Mouse (Mus musculus) limb, embryonic 13.5 days (tissue): ENCODE measurements around the gene Dmrtc2. TPM values are rescaled to one million over a fixed set of nuclear protein-coding genes. Genes with fewer than 3 reads are reported as not detected.
A peak's percentile ranks its signal among the peaks of the same experiment; 100 is the strongest.

Experiments used
- ATAC-seq: fragments of 200-750 bp; cut with Nextera tagmentation; 2 replicates; pipeline ENCODE4 v1.8.0; 2017; ENCODE audit warnings: low read depth, moderate number of reproducible peaks, moderate TSS enrichment; ENCODE audit not compliant: low FRiP score
- H3K27ac ChIP-seq: fragments of 300-500 bp; sonication (generic); 2 replicates; pipeline ENCODE4 v1.5.1; 2015; ENCODE audit warnings: inconsistent platforms, mild to moderate bottlenecking, moderate library complexity
- H3K27me3 ChIP-seq: fragments of 300-500 bp; sonication (generic); 2 replicates; pipeline ENCODE4 v1.6.1; 2015; ENCODE audit warnings: mild to moderate bottlenecking, inconsistent platforms
- H3K36me3 ChIP-seq: fragments of 300-500 bp; sonication (generic); 2 replicates; pipeline ENCODE4 v1.6.1; 2015; ENCODE audit warnings: inconsistent platforms, mild to moderate bottlenecking, moderate library complexity
- H3K4me1 ChIP-seq: fragments of 300-500 bp; sonication (generic); 2 replicates; pipeline ENCODE4 v1.6.1; 2015; ENCODE audit warnings: inconsistent platforms
- H3K4me2 ChIP-seq: fragments of 300-500 bp; sonication (generic); replicated peaks from 2 replicates; pipeline ENCODE4 v1.6.1; 2015; ENCODE audit warnings: inconsistent platforms, mild to moderate bottlenecking, moderate library complexity
- H3K4me3 ChIP-seq: fragments of 300-500 bp; sonication (generic); 2 replicates; pipeline ENCODE4 v1.5.1; 2015; ENCODE audit warnings: moderate library complexity, mild to moderate bottlenecking, inconsistent platforms
- H3K9ac ChIP-seq: fragments of 300-500 bp; sonication (generic); 2 replicates; pipeline ENCODE4 v1.6.1; 2015; ENCODE audit warnings: mild to moderate bottlenecking, inconsistent platforms
- H3K9me3 ChIP-seq: fragments of 300-500 bp; sonication (generic); 2 replicates; pipeline ENCODE4 v1.6.1; 2016; ENCODE audit warnings: inconsistent platforms
- WGBS: fragments of 180-500 bp; shearing (Covaris S2); methylation state at CpG from one replicate; pipeline ENCODE4 v1.1.7; 2015; 5-methylcytosine and 5-hydroxymethylcytosine counted together
- polyA plus RNA-seq: library from polyadenylated mRNA; unstranded; fragments of >200 nt; fragmentation: Nextera tagmentation; extraction: Ambion mirVana; gene quantifications from 2 replicates; pipeline ENCODE4 v1.2.1, GENCODE M21; 2015

The Dmrtc2 gene
- polyA plus RNA-seq, 1 experiment from 2014 or later, result not detected

GRCm38 (mm10) chr7:24879620-24880019 lies 9.8 kb downstream of the Dmrtc2 start:
- Histone ChIP-seq H3K9ac (no peak overlapping the region), H3K9me3 (no peaks in the 10 kb centered on the region), H3K27me3 (no peaks in the 10 kb centered on the region; the same call in 1 of the 2 replicates), H3K4me2 (no peak overlapping the region), H3K4me1 (peaks cover 15% of the 10 kb centered on the region), H3K4me3 (no peak overlapping the region), H3K27ac (no peak overlapping the region), H3K36me3 (no peaks in the 10 kb centered on the region)
- no peak for ATAC-seq
- 38% methylated on average over 2 of the region's 2 CpGs for WGBS

GRCm38 (mm10) chr7:24882416-24883199 lies 12.8 kb downstream of the Dmrtc2 start:
- H3K9me3 ChIP-seq, result no peaks in the 10 kb centered on the region
- no peak overlapping the region for H3K27ac ChIP-seq
- no peak overlapping the region for H3K4me2 ChIP-seq
- H3K9ac ChIP-seq, result no peak overlapping the region
- no peak for ATAC-seq
- no peaks in the 10 kb centered on the region for H3K27me3 ChIP-seq
- H3K4me1 ChIP-seq, result peaks cover 33% of the 10 kb centered on the region
- H3K4me3 ChIP-seq, result no peak overlapping the region
- peaks cover 23% of the 10 kb centered on the region for H3K36me3 ChIP-seq
- 91% methylated on average over 9 of the region's 9 CpGs for WGBS

GRCm38 (mm10) chr7:24883896-24884692 lies 14.2 kb downstream of the Dmrtc2 start, which contains the start of gene Rps19:
Gene Rps19, plus strand, starts transcription at chr7:24884371.
- Histone ChIP-seq H3K9me3 (no peaks in the 10 kb centered on the region), H3K4me3 (peak within 1 kb of the TSS; percentile 99), H3K4me1 (peaks cover 28% of the 10 kb centered on the region), H3K27me3 (no peaks in the 10 kb centered on the region), H3K27ac (peak within 1 kb of the TSS; percentile 86), H3K4me2 (peak within 1 kb of the TSS; percentile 94), H3K36me3 (peaks cover 38% of the 10 kb centered on the region), H3K9ac (peak within 1 kb of the TSS; percentile 100)
- peak; percentile 95 for ATAC-seq
- under 1% methylated on average over 57 of the region's 57 CpGs for WGBS

- Histone ChIP-seq H3K36me3 (peaks cover 45% of the 10 kb centered on the region), H3K9me3 (no peaks in the 10 kb centered on the region), H3K27ac (peak overlapping the region; percentile 86), H3K9ac (peak overlapping the region; percentile 100), H3K4me2 (peak overlapping the region; percentile 94), H3K4me3 (peak overlapping the region; percentile 99), H3K4me1 (peaks cover 28% of the 10 kb centered on the region), H3K27me3 (no peaks in the 10 kb centered on the region)
- no peak; the same call in 1 of the 2 replicates for ATAC-seq
- under 1% methylated on average over 47 of the region's 47 CpGs for WGBS
Measured at GRCm38 (mm10) chr7:24884693-24885291, 14.9 kb downstream of the Dmrtc2 start.

- Histone ChIP-seq H3K27me3 (no peaks in the 10 kb centered on the region), H3K9ac (peak overlapping the region; percentile 100), H3K36me3 (peaks cover 54% of the 10 kb centered on the region), H3K4me3 (peak overlapping the region; percentile 99), H3K27ac (peak overlapping the region; percentile 86), H3K4me1 (peaks cover 28% of the 10 kb centered on the region), H3K9me3 (no peaks in the 10 kb centered on the region), H3K4me2 (peak overlapping the region; percentile 94)
- WGBS, result 37% methylated on average over 12 of the region's 12 CpGs
- no peak for ATAC-seq
Measured at GRCm38 (mm10) chr7:24885468-24886307, 15.8 kb downstream of the Dmrtc2 start.

GRCm38 (mm10) chr7:24886308-24886633 lies 16.4 kb downstream of the Dmrtc2 start:
- WGBS, result 65% methylated on average over 4 of the region's 4 CpGs
- H3K36me3 ChIP-seq, result peaks cover 54% of the 10 kb centered on the region
- peak overlapping the region; percentile 99 for H3K4me3 ChIP-seq
- H3K4me2 ChIP-seq, result peak overlapping the region; percentile 94
- no peaks in the 10 kb centered on the region for H3K9me3 ChIP-seq
- no peaks in the 10 kb centered on the region for H3K27me3 ChIP-seq
- peak overlapping the region; percentile 100 for H3K9ac ChIP-seq
- peak overlapping the region; percentile 86; the same call in 1 of the 2 replicates for H3K27ac ChIP-seq
- no peak for ATAC-seq
- peaks cover 28% of the 10 kb centered on the region for H3K4me1 ChIP-seq

- peak overlapping the region; percentile 33; the same call in 1 of the 2 replicates for H3K27ac ChIP-seq
- H3K9me3 ChIP-seq, result no peaks in the 10 kb centered on the region
- H3K36me3 ChIP-seq, result peaks cover 54% of the 10 kb centered on the region
- H3K9ac ChIP-seq, result peak overlapping the region; percentile 100
- 62% methylated on average over 4 of the region's 4 CpGs for WGBS
- ATAC-seq, result no peak
- H3K4me1 ChIP-seq, result peaks cover 28% of the 10 kb centered on the region
- H3K4me3 ChIP-seq, result 0 out of 2 replicates have a peak overlapping the region, but pooled peaks have one; percentile 99
- peak overlapping the region; percentile 94 for H3K4me2 ChIP-seq
- no peaks in the 10 kb centered on the region for H3K27me3 ChIP-seq
Measured at GRCm38 (mm10) chr7:24887096-24887495, 17.2 kb downstream of the Dmrtc2 start.

- Histone ChIP-seq H3K9me3 (no peaks in the 10 kb centered on the region), H3K9ac (0 out of 2 replicates have a peak overlapping the region, but pooled peaks have one; percentile 14), H3K27ac (peak overlapping the region; percentile 28; the same call in 1 of the 2 replicates), H3K27me3 (no peaks in the 10 kb centered on the region), H3K4me3 (no peak overlapping the region), H3K4me1 (peaks cover 28% of the 10 kb centered on the region), H3K4me2 (no peak overlapping the region), H3K36me3 (peaks cover 54% of the 10 kb centered on the region)
- peak; percentile 13; the same call in 1 of the 2 replicates for ATAC-seq
- WGBS, result 78% methylated on average over 6 of the region's 6 CpGs
Measured at GRCm38 (mm10) chr7:24889431-24890220, 19.8 kb downstream of the Dmrtc2 start.

- peak; percentile 62 for ATAC-seq
- Histone ChIP-seq H3K27me3 (no peaks in the 10 kb centered on the region), H3K4me1 (peaks cover 24% of the 10 kb centered on the region), H3K9me3 (no peaks in the 10 kb centered on the region), H3K9ac (no peak overlapping the region), H3K36me3 (peaks cover 52% of the 10 kb centered on the region), H3K4me2 (no peak overlapping the region), H3K4me3 (no peak overlapping the region), H3K27ac (no peak overlapping the region; the same call in 1 of the 2 replicates)
- WGBS, result 29% methylated on average over 10 of the region's 10 CpGs
Measured at GRCm38 (mm10) chr7:24890281-24891216, 20.7 kb downstream of the Dmrtc2 start.
